29 mouse cellular contexts compared by ENCODE assay signal in genomic region chr5:134897596-134897995, GRCm38 (mm10). TPM values are rescaled to one million over a fixed set of nuclear protein-coding genes. Genes with fewer than 3 reads are reported as not detected.
A peak's percentile ranks its signal among the peaks of the same experiment; 100 is the strongest.
DNase-seq lines count a peak whose midpoint lies in the region; ATAC-seq lines count a peak whose summit lies in the region.
"Had no signal": no experiment of that assay in that cellular context is flagged by ENCODE, and none has a peak within 500 bp of the region (broad histone marks: within the 10 kb centered on the region; RNA-seq: fewer than 3 reads in every experiment).

No protein-coding gene starts in this region.

- 0 out of 2 replicates have a peak overlapping the region, but pooled peaks have one; percentile 48 for H3K27ac ChIP-seq in forebrain, embryonic 10.5 days
- no peak overlapping the region for H3K27ac ChIP-seq in forebrain, embryonic 11.5 days (ENCODE audit: low read depth, low read length)
- peak overlapping the region; percentile 61 for H3K27ac ChIP-seq in lung, embryonic 15.5 days
- H3K27ac ChIP-seq: forebrain, embryonic 13.5 days; neural tube, embryonic 15.5 days had no signal

- no peak for ATAC-seq in forebrain, embryonic 11.5 days (replicated peaks; ENCODE audit: low FRiP score)
- ATAC-seq in lung, embryonic 15.5 days (ENCODE audit: borderline replicate concordance, extremely low read depth, low FRiP score, low TSS enrichment), result no peak
- ATAC-seq: forebrain, embryonic 13.5 days; midbrain, embryonic 16.5 days; Patski had no signal

- H3K4me3 ChIP-seq in forebrain, embryonic 10.5 days, result no peak overlapping the region
- no peak overlapping the region for H3K4me3 ChIP-seq in forebrain, embryonic 11.5 days (ENCODE audit: low read depth, low read length)
- no peak overlapping the region for H3K4me3 ChIP-seq in lung, embryonic 15.5 days
- H3K4me3 ChIP-seq: forebrain, embryonic 13.5 days; neural tube, embryonic 15.5 days had no signal

- H3K9me3 ChIP-seq in forebrain, embryonic 10.5 days, result no peaks in the 10 kb centered on the region
- no peaks in the 10 kb centered on the region for H3K9me3 ChIP-seq in forebrain, embryonic 11.5 days (ENCODE audit: control insufficient read depth, low read length)
- no peaks in the 10 kb centered on the region for H3K9me3 ChIP-seq in lung, embryonic 15.5 days
- H3K9me3 ChIP-seq: forebrain, embryonic 13.5 days; neural tube, embryonic 15.5 days had no signal

- H3K27me3 ChIP-seq in forebrain, embryonic 10.5 days (ENCODE audit: poor library complexity, severe bottlenecking), result no peaks in the 10 kb centered on the region
- no peaks in the 10 kb centered on the region for H3K27me3 ChIP-seq in forebrain, embryonic 11.5 days (ENCODE audit: control insufficient read depth, insufficient read depth, low read length)
- no peaks in the 10 kb centered on the region for H3K27me3 ChIP-seq in lung, embryonic 15.5 days
- H3K27me3 ChIP-seq: forebrain, embryonic 13.5 days; neural tube, embryonic 15.5 days had no signal

- H3K4me1 ChIP-seq in forebrain, embryonic 10.5 days, result peaks cover 20% of the 10 kb centered on the region
- H3K4me1 ChIP-seq in forebrain, embryonic 11.5 days (replicated peaks; ENCODE audit: control insufficient read depth, insufficient read depth, low read length), result no peaks in the 10 kb centered on the region
- peaks cover 42% of the 10 kb centered on the region for H3K4me1 ChIP-seq in lung, embryonic 15.5 days

- H3K36me3 ChIP-seq in forebrain, embryonic 10.5 days (replicated peaks), result no peaks in the 10 kb centered on the region
- no peaks in the 10 kb centered on the region for H3K36me3 ChIP-seq in forebrain, embryonic 11.5 days (ENCODE audit: control insufficient read depth, insufficient read depth, low read length)
- H3K36me3 ChIP-seq in lung, embryonic 15.5 days, result no peaks in the 10 kb centered on the region
- H3K36me3 ChIP-seq: neural tube, embryonic 15.5 days had no signal

- WGBS in forebrain, embryonic 10.5 days, result 87% methylated on average over 17 of the region's 17 CpGs
- WGBS in forebrain, embryonic 11.5 days, result 76% methylated on average over 17 of the region's 17 CpGs
- 41% methylated on average over 17 of the region's 17 CpGs for WGBS in lung, embryonic 15.5 days

- DNase-seq in forebrain, embryonic 10.5 days (ENCODE audit: extremely low spot score, low spot score), result no peak
- no peak for DNase-seq in forebrain, embryonic 11.5 days (ENCODE audit: low spot score)
- DNase-seq in lung, postnatal 25 days (ENCODE audit: low spot score), result no peak
- DNase-seq in lung, postnatal 36 days, result peak; percentile 45
- DNase-seq in gastrocnemius, postnatal 25 days, result no peak
- no peak for DNase-seq in thymus, postnatal 0 days (ENCODE audit: low spot score)
- no peak for DNase-seq in thymus, postnatal 25 days
- DNase-seq: adrenal gland, postnatal 14 days; cerebellum, adult 9-11 months; heart, adult 11 months; right cerebral cortex, postnatal 14 days; spleen, adult 18-20 months; thymus, postnatal 36 days had no signal

- no peak overlapping the region for H3K4me2 ChIP-seq in forebrain, embryonic 11.5 days (ENCODE audit: low read depth, low read length, severe bottlenecking)
- peak overlapping the region; percentile 10; the same call in 1 of the 2 replicates for H3K4me2 ChIP-seq in lung, embryonic 15.5 days
- H3K4me2 ChIP-seq: forebrain, embryonic 13.5 days; liver, embryonic 11.5 days; neural tube, embryonic 15.5 days had no signal

- H3K9ac ChIP-seq in forebrain, embryonic 11.5 days (ENCODE audit: low read length), result no peak overlapping the region
- no peak overlapping the region for H3K9ac ChIP-seq in lung, embryonic 15.5 days
- H3K9ac ChIP-seq: forebrain, embryonic 13.5 days; neural tube, embryonic 15.5 days had no signal

RNA-seq across cellular contexts. Expression of gene Tmem270, which starts 8.9 kb away (rescaled TPM):
- polyA plus RNA-seq in forebrain, embryonic 10.5 days (2016; fragmentation: Nextera tagmentation; extraction: Ambion mirVana), result not detected in 2 replicates
- polyA plus RNA-seq in forebrain, embryonic 11.5 days (2014; fragmentation: Nextera tagmentation; extraction: Ambion mirVana), result not detected in 2 replicates
- not detected in 2 replicates for polyA plus RNA-seq in lung, embryonic 15.5 days (2015; fragmentation: Nextera tagmentation; extraction: Ambion mirVana)
- not detected for total RNA-seq in gastrocnemius, postnatal 25 days (2021)
- not detected in 2 replicates for polyA plus RNA-seq in thymus, postnatal 0 days (2015; fragmentation: Nextera tagmentation; extraction: Ambion mirVana)
- total RNA-seq: adrenal gland, postnatal 14 days; gastrocnemius, adult 8-10 months; layer of hippocampus, adult 8-10 months; left cerebral cortex, adult 18-20 months; left cerebral cortex, postnatal 4 days had no signal
- polyA plus RNA-seq: brain, embryonic 14.5 days; cortical plate, adult 2 months; forebrain, embryonic 13.5 days; frontal cortex, adult 2 months; heart, postnatal 0 days; hindbrain, embryonic 11.5 days; kidney, embryonic 14.5 days; liver, embryonic 11.5 days; midbrain, embryonic 16.5 days; neural tube, embryonic 15.5 days; Patski had no signal

RNA-seq across cellular contexts. Expression of gene Cldn13, which starts 17.7 kb away (rescaled TPM):
- polyA plus RNA-seq in forebrain, embryonic 10.5 days (2016; fragmentation: Nextera tagmentation; extraction: Ambion mirVana), result 2.0 and 4.9 TPM in 2 replicates
- 3.6 and 3.8 TPM in 2 replicates for polyA plus RNA-seq in forebrain, embryonic 11.5 days (2014; fragmentation: Nextera tagmentation; extraction: Ambion mirVana)
- polyA plus RNA-seq in lung, embryonic 15.5 days (2015; fragmentation: Nextera tagmentation; extraction: Ambion mirVana), result 0.65 and 1.6 TPM in 2 replicates
- total RNA-seq in gastrocnemius, postnatal 25 days (2021), result not detected
- 4.1 and 5.0 TPM in 2 replicates for polyA plus RNA-seq in thymus, postnatal 0 days (2015; fragmentation: Nextera tagmentation; extraction: Ambion mirVana)
- total RNA-seq: gastrocnemius, adult 8-10 months; layer of hippocampus, adult 8-10 months; left cerebral cortex, adult 18-20 months; left cerebral cortex, postnatal 4 days had no signal
- polyA plus RNA-seq: cortical plate, adult 2 months; forebrain, embryonic 13.5 days; frontal cortex, adult 2 months; midbrain, embryonic 16.5 days; neural tube, embryonic 15.5 days; Patski had no signal

RNA-seq across cellular contexts. Expression of gene Mettl27, which starts 34.6 kb away (rescaled TPM):
- polyA plus RNA-seq in forebrain, embryonic 10.5 days (2016; fragmentation: Nextera tagmentation; extraction: Ambion mirVana), result 10.3 and 11.8 TPM in 2 replicates
- polyA plus RNA-seq in forebrain, embryonic 11.5 days (2014; fragmentation: Nextera tagmentation; extraction: Ambion mirVana), result 7.3 and 10.4 TPM in 2 replicates
- 24.7 TPM in 2 replicates for polyA plus RNA-seq in lung, embryonic 15.5 days (2015; fragmentation: Nextera tagmentation; extraction: Ambion mirVana)
- 1 to 10 TPM; 4.0 to 5.2 TPM for total RNA-seq in gastrocnemius, postnatal 25 days (2021)
- 19.9 and 29.5 TPM in 2 replicates for polyA plus RNA-seq in thymus, postnatal 0 days (2015; fragmentation: Nextera tagmentation; extraction: Ambion mirVana)

RNA-seq across cellular contexts. Expression of gene Cldn4, which starts 49.1 kb away (rescaled TPM):
- polyA plus RNA-seq in forebrain, embryonic 10.5 days (2016; fragmentation: Nextera tagmentation; extraction: Ambion mirVana), result 6.2 and 6.3 TPM in 2 replicates
- polyA plus RNA-seq in forebrain, embryonic 11.5 days (2014; fragmentation: Nextera tagmentation; extraction: Ambion mirVana), result 5.6 and 7.0 TPM in 2 replicates
- polyA plus RNA-seq in lung, embryonic 15.5 days (2015; fragmentation: Nextera tagmentation; extraction: Ambion mirVana), result 31.7 and 34.3 TPM in 2 replicates
- not detected for total RNA-seq in gastrocnemius, postnatal 25 days (2021)
- 32.6 and 35.4 TPM in 2 replicates for polyA plus RNA-seq in thymus, postnatal 0 days (2015; fragmentation: Nextera tagmentation; extraction: Ambion mirVana)
- total RNA-seq: adrenal gland, postnatal 14 days; gastrocnemius, adult 8-10 months; layer of hippocampus, adult 8-10 months; left cerebral cortex, adult 18-20 months had no signal
- polyA plus RNA-seq: forebrain, embryonic 13.5 days; heart, postnatal 0 days; midbrain, embryonic 16.5 days had no signal
